Mouse (Mus musculus) bone marrow, adult 2 months (tissue): ENCODE results near the gene Sh3rf3. TPM values are rescaled to one million over a fixed set of nuclear protein-coding genes. Genes with fewer than 3 reads are reported as not detected.

Source experiments
- H3K27ac ChIP-seq: fragments of 200-500 bp; 2 replicates; pipeline ENCODE4 v1.5.1; 2012; ENCODE audit warnings: low read depth, mild to moderate bottlenecking, control low read depth, inconsistent platforms, low read length; ENCODE audit not compliant: control insufficient read depth, poor library complexity, insufficient read depth
- H3K4me1 ChIP-seq: fragments of 200-500 bp; 2 replicates; pipeline ENCODE4 v1.6.1; 2011; ENCODE audit warnings: low read length; ENCODE audit not compliant: control insufficient read depth, insufficient read depth
- H3K4me3 ChIP-seq: fragments of 200-500 bp; replicated peaks from 2 replicates; pipeline ENCODE3; 2011; ENCODE audit warnings: mild to moderate bottlenecking, low read depth, low read length, control low read depth; ENCODE audit not compliant: control insufficient read depth
- CTCF ChIP-seq: fragments of 200-500 bp; IDR thresholded peaks from 2 replicates; pipeline ENCODE4 v1.5.1; 2011; ENCODE audit warnings: low read length, control low read depth; ENCODE audit not compliant: control insufficient read depth, insufficient read depth
- POLR2A ChIP-seq: fragments of 200-500 bp; IDR thresholded peaks from 2 replicates; pipeline ENCODE4 v1.6.1; 2011; ENCODE audit warnings: low read depth, mild to moderate bottlenecking, control low read depth, low read length, borderline replicate concordance; ENCODE audit not compliant: control insufficient read depth
- WGBS: fragments of 180-500 bp; shearing (Covaris S2); methylation state at CpG from one replicate; pipeline ENCODE4 v1.1.7; 2018; 5-methylcytosine and 5-hydroxymethylcytosine counted together
- polyA plus RNA-seq: library from polyadenylated mRNA; stranded (reverse); fragments of >200 nt; gene quantifications from 2 replicates; pipeline ENCODE4 v1.2.4, GENCODE M21; 2011; ENCODE audit warnings: low replicate concordance; ENCODE audit not compliant: missing spikeins, insufficient read depth, insufficient read length

Gene Sh3rf3
- polyA plus RNA-seq, 1 experiment = 0.27 TPM

DNA sequence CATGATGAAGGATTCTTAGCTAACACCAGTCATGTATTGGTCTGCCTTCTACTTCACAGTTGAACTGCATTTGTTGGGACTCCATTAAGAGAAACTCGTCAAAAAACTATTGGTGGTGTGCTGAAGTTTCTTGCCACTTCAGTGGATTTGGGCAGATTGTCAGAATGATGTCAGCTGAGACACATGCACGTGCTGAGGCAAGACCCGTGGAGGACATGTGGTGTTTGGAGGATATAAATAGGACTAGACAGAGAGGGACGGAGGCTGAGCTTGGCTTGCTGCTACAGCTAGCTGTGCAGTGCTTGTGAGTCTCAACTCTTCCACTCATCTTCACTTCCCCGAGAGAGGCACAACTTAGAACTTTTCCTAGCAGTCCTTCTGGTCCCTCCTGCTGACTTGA lies 161.0 kb downstream of the Sh3rf3 start:
- 63% methylated on average over 5 of the region's 5 CpGs for WGBS
- TF ChIP-seq CTCF = no peak
- TF ChIP-seq POLR2A = no peak
- H3K4me1 ChIP-seq = no peaks in the 10 kb centered on the region

DNA sequence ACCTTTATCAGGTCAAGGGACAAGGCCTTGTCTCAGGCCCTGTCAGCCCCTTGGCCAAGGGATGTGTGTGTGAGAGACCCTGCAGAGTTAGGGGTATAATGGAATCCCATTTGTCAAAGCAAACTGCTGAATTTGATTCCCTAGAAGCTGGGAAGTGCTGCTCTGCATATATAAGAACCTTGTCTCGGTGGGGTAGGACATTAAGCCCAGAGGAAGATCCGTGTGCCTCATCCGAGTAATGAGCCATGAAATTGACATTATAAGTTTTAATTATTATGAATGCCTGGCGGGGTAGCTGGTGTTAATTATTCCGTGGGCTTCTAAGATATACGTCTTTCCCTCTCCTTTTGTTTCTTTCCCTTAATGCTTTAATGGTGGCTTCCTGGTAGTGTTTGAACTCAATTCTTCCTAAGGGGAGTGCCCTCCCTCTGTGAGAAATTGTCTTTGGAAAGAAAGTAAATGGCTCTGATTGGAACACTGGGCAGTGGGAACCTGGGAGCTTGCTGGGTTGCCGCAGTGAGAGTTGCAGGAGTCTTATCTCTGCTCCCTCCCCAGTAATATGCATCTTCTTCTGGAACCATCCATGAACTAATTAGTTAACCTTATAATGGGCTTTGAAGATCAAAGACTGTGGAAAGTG lies 166.3 kb downstream of the Sh3rf3 start:
- H3K27ac ChIP-seq = no peak overlapping the region
- no peaks in the 10 kb centered on the region for H3K4me1 ChIP-seq
- no peak for TF ChIP-seq CTCF
- TF ChIP-seq POLR2A = no peak
- WGBS = 72% methylated on average over 7 of the region's 7 CpGs
- no peak overlapping the region for H3K4me3 ChIP-seq

More for the DNA sequence above, 161.0 kb downstream of the Sh3rf3 start:
- Histone ChIP-seq H3K4me3 (no peak overlapping the region), H3K27ac (no peak overlapping the region)

DNA sequence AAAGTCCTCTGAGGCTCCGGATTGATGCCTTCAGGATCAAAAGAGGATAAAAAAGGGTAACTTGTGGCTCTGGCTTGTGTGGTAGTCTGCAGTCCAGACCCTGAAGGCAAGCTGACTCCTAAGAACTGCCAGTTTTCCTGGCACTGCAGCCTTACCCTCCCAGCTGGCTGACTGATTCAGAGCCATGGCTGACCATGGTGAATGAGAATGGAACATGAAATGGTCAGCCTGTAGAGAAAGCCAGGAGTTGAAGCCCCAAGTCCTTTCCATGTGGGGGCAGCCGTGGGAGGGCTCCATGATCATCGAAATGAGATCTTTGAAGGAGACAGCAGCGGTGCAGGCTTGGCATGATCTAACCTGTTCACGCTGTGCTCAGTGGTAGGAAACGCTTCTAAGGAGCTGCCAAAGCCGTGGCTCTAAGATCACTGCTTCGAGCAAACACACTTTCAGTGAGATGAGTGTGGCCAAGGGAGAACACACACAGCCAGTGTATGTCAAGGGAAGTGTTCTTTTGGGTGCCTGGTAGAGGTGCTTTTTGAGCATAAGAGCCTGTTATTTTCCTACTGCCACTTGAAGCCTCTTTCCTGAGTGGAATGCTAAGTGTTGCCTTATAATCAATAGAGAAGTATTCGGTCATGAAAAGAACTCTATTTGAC lies 168.6 kb downstream of the Sh3rf3 start:
- no peaks in the 10 kb centered on the region for H3K4me1 ChIP-seq
- H3K27ac ChIP-seq = no peak overlapping the region
- TF ChIP-seq CTCF (no peak), POLR2A (no peak)
- WGBS = 80% methylated on average over 9 of the region's 9 CpGs
- H3K4me3 ChIP-seq = no peak overlapping the region

DNA sequence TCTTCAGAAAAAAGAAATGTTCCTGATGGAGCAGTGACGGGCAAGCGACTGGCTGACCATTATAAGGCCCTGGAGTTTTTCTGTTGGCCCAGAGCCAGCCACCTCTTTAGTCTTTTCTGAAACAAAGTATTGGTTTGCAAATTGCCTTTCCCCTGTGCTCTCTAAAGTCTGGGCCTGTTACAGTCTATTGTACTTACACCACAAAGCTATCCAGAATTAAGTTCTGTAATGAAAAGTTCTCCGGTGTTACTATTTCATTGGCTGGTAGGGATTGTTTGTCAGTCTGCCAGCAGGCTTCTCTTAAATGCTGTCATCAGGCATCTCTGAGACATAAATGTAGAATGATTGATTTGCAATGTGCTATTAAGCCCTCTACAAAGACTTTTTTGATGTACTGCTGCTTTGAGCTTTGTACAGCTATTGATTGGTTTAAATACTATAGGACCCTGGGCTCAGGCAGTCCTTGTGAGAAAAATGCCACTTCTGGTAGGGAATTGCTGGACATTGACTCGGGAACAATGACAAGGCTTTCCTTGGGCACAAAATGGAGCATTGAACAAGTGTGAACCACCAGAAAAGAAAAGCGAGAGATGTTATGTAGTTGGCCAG lies 169.5 kb downstream of the Sh3rf3 start:
- Histone ChIP-seq H3K4me3 (no peak overlapping the region), H3K4me1 (no peaks in the 10 kb centered on the region), H3K27ac (no peak overlapping the region)
- TF ChIP-seq CTCF (no peak), POLR2A (no peak)
- WGBS = 78% methylated on average over 5 of the region's 5 CpGs

DNA sequence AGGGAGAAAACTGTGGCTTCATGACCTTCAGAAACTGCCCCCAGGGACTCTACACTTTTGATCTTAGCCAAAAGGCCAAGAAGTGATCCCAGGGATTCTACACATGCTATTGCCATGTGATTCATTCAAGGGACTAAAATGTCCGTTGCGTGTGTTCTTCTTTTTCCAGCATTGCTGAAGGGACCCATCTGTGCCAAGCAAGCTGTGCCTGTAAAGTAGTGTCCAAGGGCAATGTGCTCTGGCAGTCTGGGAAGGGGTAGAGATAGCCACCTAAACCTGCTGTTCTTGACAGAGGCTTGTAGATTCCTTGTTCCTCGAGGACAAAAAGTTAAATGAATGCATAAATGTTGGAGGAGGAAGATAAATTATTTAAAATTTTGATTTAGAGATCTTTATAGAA lies 178.5 kb downstream of the Sh3rf3 start:
- 75% methylated on average over 3 of the region's 3 CpGs for WGBS
- Histone ChIP-seq H3K4me1 (no peaks in the 10 kb centered on the region), H3K27ac (no peak overlapping the region), H3K4me3 (no peak overlapping the region)
- TF ChIP-seq CTCF (no peak), POLR2A (no peak)

DNA sequence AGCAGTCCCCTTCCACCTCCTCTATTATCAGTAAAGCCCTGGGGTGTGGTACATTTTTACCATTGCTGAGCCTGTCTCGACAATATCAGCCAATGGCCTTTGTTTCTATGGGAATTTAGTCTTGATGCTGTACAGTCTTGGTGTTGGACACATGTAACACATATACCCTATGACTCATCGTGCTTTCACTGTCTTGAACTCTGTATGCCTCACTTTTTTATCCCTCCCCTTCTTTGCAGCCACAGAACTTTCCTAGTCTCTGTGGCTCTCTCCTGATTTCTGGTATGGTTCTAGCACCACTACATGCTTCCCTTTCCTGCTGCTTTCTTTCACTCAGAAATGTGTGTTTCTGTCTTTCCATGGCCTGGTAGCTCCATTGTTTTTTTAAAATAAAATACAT lies 181.6 kb downstream of the Sh3rf3 start:
- TF ChIP-seq CTCF (no peak), POLR2A (no peak)
- H3K27ac ChIP-seq = no peak overlapping the region
- H3K4me3 ChIP-seq = no peak overlapping the region
- 68% methylated on average over 2 of the region's 2 CpGs for WGBS
- no peaks in the 10 kb centered on the region for H3K4me1 ChIP-seq

DNA sequence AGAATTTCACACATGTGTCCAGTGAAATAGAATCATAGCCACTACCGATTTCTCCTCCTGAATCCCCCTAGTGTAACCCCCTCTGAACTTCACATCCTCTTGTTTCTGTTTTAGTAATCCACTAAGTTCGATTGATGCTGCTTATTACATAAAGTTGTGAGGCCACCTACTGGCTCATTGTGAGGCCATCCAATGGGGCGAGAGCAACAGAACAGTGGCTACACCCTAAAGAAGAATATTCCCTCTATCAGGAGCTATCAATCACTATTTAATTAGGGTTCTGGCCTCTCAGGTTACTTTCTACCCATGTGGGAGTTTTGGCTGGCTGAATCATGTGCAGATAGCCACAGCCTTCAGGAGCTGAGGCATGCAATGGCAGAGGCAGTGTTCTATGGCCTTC lies 182.0 kb downstream of the Sh3rf3 start:
- TF ChIP-seq CTCF (no peak), POLR2A (no peak)
- no peak overlapping the region for H3K4me3 ChIP-seq
- 69% methylated on average over 3 of the region's 3 CpGs for WGBS
- no peak overlapping the region for H3K27ac ChIP-seq
- H3K4me1 ChIP-seq = no peaks in the 10 kb centered on the region

DNA sequence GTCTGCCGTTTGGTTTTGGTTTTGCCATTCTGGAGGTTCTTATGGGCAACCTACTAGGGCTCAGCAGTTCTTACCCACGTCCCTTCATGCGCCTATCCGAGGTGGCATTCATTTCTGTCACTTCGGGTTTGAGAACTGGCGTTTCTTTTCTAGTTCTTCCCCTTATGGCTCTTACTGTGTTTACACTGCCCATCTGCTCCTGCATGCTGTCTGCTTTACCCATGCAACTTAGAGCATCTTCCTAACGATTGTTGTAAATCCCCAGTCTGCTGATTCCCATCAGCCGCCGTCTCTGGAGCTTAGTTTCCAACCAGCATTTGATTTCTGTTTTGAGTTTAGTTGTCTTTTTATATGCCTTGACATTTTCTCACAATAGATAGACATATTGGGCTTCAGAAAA lies 189.2 kb downstream of the Sh3rf3 start:
- Histone ChIP-seq H3K27ac (no peak overlapping the region), H3K4me3 (no peak overlapping the region), H3K4me1 (no peaks in the 10 kb centered on the region)
- 83% methylated on average over 9 of the region's 9 CpGs for WGBS
- TF ChIP-seq POLR2A (no peak), CTCF (no peak)
